Mouse (Mus musculus): ENCODE results near the gene Gm3336. TPM values are rescaled to one million over a fixed set of nuclear protein-coding genes. Genes with fewer than 3 reads are reported as not detected.
A peak's percentile ranks its signal among the peaks of the same experiment; 100 is the strongest.

The Gm3336 gene
- polyA plus RNA-seq, 1 experiment from 2014 or later, result 0.83 TPM

- peak overlapping the region; percentile 100 for H3K27ac ChIP-seq
- H3K9me3 ChIP-seq (replicated peaks), result no peaks in the 10 kb centered on the region
- peak overlapping the region; percentile 36 for H3K9ac ChIP-seq
- WGBS, result 31% methylated on average over 4 of the region's 4 CpGs
- H3K4me2 ChIP-seq, result peak overlapping the region; percentile 72
- no peaks in the 10 kb centered on the region for H3K27me3 ChIP-seq
- peaks cover 70% of the 10 kb centered on the region for H3K4me1 ChIP-seq
- H3K4me3 ChIP-seq (replicated peaks), result peak overlapping the region; percentile 26
- H3K36me3 ChIP-seq, result peaks cover 4% of the 10 kb centered on the region
- no peak for ATAC-seq (replicated peaks; ENCODE audit: low FRiP score)
Measured at GRCm38 (mm10) chr8:70696946-70697345, 21.4 kb upstream of the Gm3336 start.

- Histone ChIP-seq H3K36me3 (peaks cover 11% of the 10 kb centered on the region), H3K4me1 (peaks cover 70% of the 10 kb centered on the region), H3K27ac (peak overlapping the region; percentile 100), H3K9me3 (replicated peaks) (no peaks in the 10 kb centered on the region), H3K4me3 (replicated peaks) (peak overlapping the region; percentile 97), H3K4me2 (peak overlapping the region; percentile 72), H3K9ac (peak overlapping the region; percentile 54), H3K27me3 (no peaks in the 10 kb centered on the region)
- ATAC-seq (replicated peaks; ENCODE audit: low FRiP score), result no peak
- 62% methylated on average over 12 of the region's 12 CpGs for WGBS
Measured at GRCm38 (mm10) chr8:70697366-70698250, 20.7 kb upstream of the Gm3336 start.

GRCm38 (mm10) chr8:70698310-70699109, 19.8 kb upstream of the Gm3336 start, which contains the start of gene Jund:
Gene Jund, plus strand, starts transcription at chr8:70698949.
- ATAC-seq (replicated peaks; ENCODE audit: low FRiP score), result peak; percentile 90
- peak within 1 kb of the TSS; percentile 97 for H3K4me3 ChIP-seq (replicated peaks)
- 1% methylated on average over 65 of the region's 69 CpGs for WGBS
- peaks cover 66% of the 10 kb centered on the region for H3K4me1 ChIP-seq
- no peaks in the 10 kb centered on the region for H3K27me3 ChIP-seq
- peak within 1 kb of the TSS; percentile 72 for H3K4me2 ChIP-seq
- peak within 1 kb of the TSS; percentile 100 for H3K9ac ChIP-seq
- H3K27ac ChIP-seq, result peak within 1 kb of the TSS; percentile 100
- peaks cover 18% of the 10 kb centered on the region for H3K36me3 ChIP-seq
- H3K9me3 ChIP-seq (replicated peaks), result no peaks in the 10 kb centered on the region

- WGBS, result under 1% methylated on average over 86 of the region's 89 CpGs
- peaks cover 20% of the 10 kb centered on the region for H3K36me3 ChIP-seq
- H3K27ac ChIP-seq, result peak overlapping the region; percentile 100
- peak overlapping the region; percentile 100 for H3K9ac ChIP-seq
- H3K4me1 ChIP-seq, result peaks cover 61% of the 10 kb centered on the region
- peak overlapping the region; percentile 72 for H3K4me2 ChIP-seq
- ATAC-seq (replicated peaks; ENCODE audit: low FRiP score), result peak; percentile 0; the same call in 1 of the 2 replicates
- H3K27me3 ChIP-seq, result no peaks in the 10 kb centered on the region
- peak overlapping the region; percentile 97 for H3K4me3 ChIP-seq (replicated peaks)
- no peaks in the 10 kb centered on the region for H3K9me3 ChIP-seq (replicated peaks)
Measured at GRCm38 (mm10) chr8:70699116-70699833, 19.1 kb upstream of the Gm3336 start.

GRCm38 (mm10) chr8:70699834-70700554, 18.3 kb upstream of the Gm3336 start:
- H3K9ac ChIP-seq, result peak overlapping the region; percentile 100
- peaks cover 55% of the 10 kb centered on the region for H3K4me1 ChIP-seq
- peak overlapping the region; percentile 97 for H3K4me3 ChIP-seq (replicated peaks)
- H3K27me3 ChIP-seq, result no peaks in the 10 kb centered on the region
- WGBS, result under 1% methylated on average over 59 of the region's 59 CpGs
- peak overlapping the region; percentile 72 for H3K4me2 ChIP-seq
- H3K27ac ChIP-seq, result peak overlapping the region; percentile 100
- peaks cover 24% of the 10 kb centered on the region for H3K36me3 ChIP-seq
- ATAC-seq (replicated peaks; ENCODE audit: low FRiP score), result no peak
- H3K9me3 ChIP-seq (replicated peaks), result no peaks in the 10 kb centered on the region

- WGBS, result 1% methylated on average over 19 of the region's 20 CpGs
- H3K27me3 ChIP-seq, result no peaks in the 10 kb centered on the region
- peak overlapping the region; percentile 100 for H3K27ac ChIP-seq
- peaks cover 50% of the 10 kb centered on the region for H3K4me1 ChIP-seq
- H3K36me3 ChIP-seq, result peaks cover 24% of the 10 kb centered on the region
- no peaks in the 10 kb centered on the region for H3K9me3 ChIP-seq (replicated peaks)
- 0 out of 2 replicates have a peak, but pooled peaks have one; percentile 3 for ATAC-seq (replicated peaks; ENCODE audit: low FRiP score)
- peak overlapping the region; percentile 72 for H3K4me2 ChIP-seq
- H3K9ac ChIP-seq, result peak overlapping the region; percentile 100
- H3K4me3 ChIP-seq (replicated peaks), result peak overlapping the region; percentile 97
Measured at GRCm38 (mm10) chr8:70700555-70700922, 17.8 kb upstream of the Gm3336 start.

- H3K4me3 ChIP-seq (replicated peaks), result peak overlapping the region; percentile 97
- WGBS, result 48% methylated on average over 10 of the region's 10 CpGs
- H3K36me3 ChIP-seq, result peaks cover 24% of the 10 kb centered on the region
- no peak for ATAC-seq (replicated peaks; ENCODE audit: low FRiP score)
- H3K4me2 ChIP-seq, result peak overlapping the region; percentile 72
- peaks cover 42% of the 10 kb centered on the region for H3K4me1 ChIP-seq
- H3K27me3 ChIP-seq, result no peaks in the 10 kb centered on the region
- H3K9me3 ChIP-seq (replicated peaks), result no peaks in the 10 kb centered on the region
- peak overlapping the region; percentile 100 for H3K27ac ChIP-seq
- peak overlapping the region; percentile 100 for H3K9ac ChIP-seq
Measured at GRCm38 (mm10) chr8:70701048-70701981, 17.0 kb upstream of the Gm3336 start.

GRCm38 (mm10) chr8:70701982-70702841, 16.1 kb upstream of the Gm3336 start:
- 76% methylated on average over 2 of the region's 2 CpGs for WGBS
- H3K27me3 ChIP-seq, result no peaks in the 10 kb centered on the region
- peaks cover 33% of the 10 kb centered on the region for H3K4me1 ChIP-seq
- H3K4me3 ChIP-seq (replicated peaks), result 0 out of 2 replicates have a peak overlapping the region, but pooled peaks have one; percentile 97
- H3K27ac ChIP-seq, result no peak overlapping the region
- H3K36me3 ChIP-seq, result peaks cover 24% of the 10 kb centered on the region
- no peaks in the 10 kb centered on the region for H3K9me3 ChIP-seq (replicated peaks)
- H3K4me2 ChIP-seq, result peak overlapping the region; percentile 72
- no peak overlapping the region for H3K9ac ChIP-seq
- ATAC-seq (replicated peaks; ENCODE audit: low FRiP score), result no peak

GRCm38 (mm10) chr8:70702842-70703182, 15.5 kb upstream of the Gm3336 start:
- H3K9me3 ChIP-seq (replicated peaks), result no peaks in the 10 kb centered on the region
- no peak for ATAC-seq (replicated peaks; ENCODE audit: low FRiP score)
- no peak overlapping the region for H3K27ac ChIP-seq
- no peak overlapping the region for H3K9ac ChIP-seq
- no peaks in the 10 kb centered on the region for H3K27me3 ChIP-seq
- H3K4me1 ChIP-seq, result peaks cover 27% of the 10 kb centered on the region
- no peak overlapping the region for H3K4me2 ChIP-seq
- no peak overlapping the region for H3K4me3 ChIP-seq (replicated peaks)
- peaks cover 24% of the 10 kb centered on the region for H3K36me3 ChIP-seq
- WGBS, result 81% methylated on average over 3 of the region's 3 CpGs

GRCm38 (mm10) chr8:70703287-70703686, 15.1 kb upstream of the Gm3336 start, which contains the start of gene Iqcn:
Gene Iqcn, plus strand, starts transcription at chr8:70703457.
- H3K4me2 ChIP-seq, result peak within 1 kb of the TSS; percentile 72; the same call in 1 of the 2 replicates
- no peak within 1 kb of the TSS for H3K4me3 ChIP-seq (replicated peaks)
- peaks cover 24% of the 10 kb centered on the region for H3K36me3 ChIP-seq
- H3K27me3 ChIP-seq, result no peaks in the 10 kb centered on the region
- WGBS, result 78% methylated on average over 3 of the region's 3 CpGs
- no peak within 1 kb of the TSS for H3K9ac ChIP-seq
- H3K4me1 ChIP-seq, result peaks cover 22% of the 10 kb centered on the region
- H3K9me3 ChIP-seq (replicated peaks), result no peaks in the 10 kb centered on the region
- ATAC-seq (replicated peaks; ENCODE audit: low FRiP score), result no peak
- H3K27ac ChIP-seq, result no peak within 1 kb of the TSS
